Mouse (Mus musculus) ES-Bruce4 (cell line): ENCODE measurements at regions not wholly inside any gene's neighbourhood (a gene's known extent, or its start where the extent isn't known, plus 50 kb on each side); places are given as distances from the start of the nearest gene placed in this dataset.

Experiments
- H3K27ac ChIP-seq: 2 replicates; pipeline ENCODE4 v1.5.1; 2012; ENCODE audit warnings: low read length, inconsistent platforms; ENCODE audit not compliant: insufficient read depth
- H3K27me3 ChIP-seq: 2 replicates; pipeline ENCODE4 v1.6.1; 2012; ENCODE audit warnings: mild to moderate bottlenecking, low read length, inconsistent platforms; ENCODE audit not compliant: control insufficient read depth, poor library complexity, insufficient read depth, severe bottlenecking
- H3K36me3 ChIP-seq: 2 replicates; pipeline ENCODE4 v1.6.1; 2012; ENCODE audit warnings: inconsistent platforms, mild to moderate bottlenecking, low read length, moderate library complexity; ENCODE audit not compliant: control insufficient read depth, poor library complexity, insufficient read depth, severe bottlenecking
- H3K4me1 ChIP-seq: one replicate; pipeline ENCODE4 v1.8.1; 2011; ENCODE audit warnings: low read length; ENCODE audit not compliant: control insufficient read depth, insufficient read depth
- H3K4me3 ChIP-seq: 2 replicates; pipeline ENCODE4 v1.5.1; 2011; ENCODE audit warnings: low read depth, mild to moderate bottlenecking, low read length
- H3K9ac ChIP-seq: 2 replicates; pipeline ENCODE4 v1.6.1; 2012; ENCODE audit warnings: low read depth, mild to moderate bottlenecking, inconsistent platforms; ENCODE audit not compliant: poor library complexity, severe bottlenecking
- H3K9me3 ChIP-seq: replicated peaks from 2 replicates; pipeline ENCODE4 v1.6.1; 2012; ENCODE audit warnings: mild to moderate bottlenecking, low read length, inconsistent platforms; ENCODE audit not compliant: control insufficient read depth, poor library complexity, insufficient read depth, severe bottlenecking
- CTCF ChIP-seq: IDR thresholded peaks from one replicate; pipeline ENCODE4 v1.8.1; 2011; ENCODE audit warnings: low read depth, low read length
- EP300 ChIP-seq: IDR thresholded peaks from 2 replicates; pipeline ENCODE4 v1.6.1; 2011; ENCODE audit warnings: low read depth, low read length; ENCODE audit not compliant: insufficient read depth
- POLR2A ChIP-seq: IDR thresholded peaks from one replicate; pipeline ENCODE4 v1.8.1; 2011; ENCODE audit warnings: low read length; ENCODE audit not compliant: insufficient read depth

DNA sequence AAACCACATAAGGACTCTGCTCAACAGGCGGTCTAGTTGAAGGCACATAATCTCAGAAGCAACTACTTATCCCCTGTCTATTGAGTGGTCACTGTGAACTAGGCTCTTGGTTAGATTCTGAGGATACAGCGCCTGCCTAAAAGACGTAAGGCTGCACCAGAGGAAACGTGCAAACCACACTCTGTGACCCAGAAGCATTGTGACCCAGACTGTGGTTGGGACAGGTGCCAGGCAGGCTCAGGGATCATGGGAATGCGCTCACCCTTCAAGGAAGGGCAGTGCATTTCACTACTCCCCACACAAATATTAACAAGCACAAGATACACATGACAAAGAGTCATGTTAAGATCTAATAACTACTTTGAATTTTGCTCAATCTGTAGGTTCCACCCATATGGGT lies 628.3 kb downstream of the 1700064H15Rik start:
- H3K9me3 ChIP-seq = no peaks in the 10 kb centered on the region
- H3K27me3 ChIP-seq = no peaks in the 10 kb centered on the region
- H3K27ac ChIP-seq = no peak overlapping the region
- no peak overlapping the region for H3K4me3 ChIP-seq
- H3K9ac ChIP-seq = no peak overlapping the region
- TF ChIP-seq EP300 (no peak), POLR2A (no peak), CTCF (no peak)
- H3K4me1 ChIP-seq = no peaks in the 10 kb centered on the region
- no peaks in the 10 kb centered on the region for H3K36me3 ChIP-seq

DNA sequence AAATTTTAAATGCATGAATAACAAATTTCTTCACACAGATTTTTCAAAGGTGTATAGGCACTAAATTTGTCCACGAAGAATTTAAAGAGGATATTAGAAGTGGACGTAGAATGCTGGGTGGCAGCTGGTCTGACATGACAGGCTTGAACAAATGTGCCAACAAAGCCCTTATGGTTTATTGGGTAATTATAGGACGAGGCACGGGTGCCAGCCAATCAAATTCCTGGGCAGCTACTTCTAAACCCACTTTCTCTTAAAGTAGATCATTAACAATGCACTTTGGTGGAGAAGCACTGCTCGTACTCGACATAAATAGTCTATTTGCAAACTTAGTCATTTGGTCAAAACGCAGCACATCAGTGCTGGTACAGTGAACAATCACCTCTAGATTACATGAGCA lies 626.4 kb downstream of the 1700064H15Rik start:
- Histone ChIP-seq H3K27ac (no peak overlapping the region), H3K9ac (no peak overlapping the region), H3K27me3 (no peaks in the 10 kb centered on the region), H3K9me3 (no peaks in the 10 kb centered on the region), H3K4me1 (no peaks in the 10 kb centered on the region), H3K4me3 (no peak overlapping the region), H3K36me3 (no peaks in the 10 kb centered on the region)
- TF ChIP-seq POLR2A (no peak), EP300 (no peak), CTCF (no peak)

DNA sequence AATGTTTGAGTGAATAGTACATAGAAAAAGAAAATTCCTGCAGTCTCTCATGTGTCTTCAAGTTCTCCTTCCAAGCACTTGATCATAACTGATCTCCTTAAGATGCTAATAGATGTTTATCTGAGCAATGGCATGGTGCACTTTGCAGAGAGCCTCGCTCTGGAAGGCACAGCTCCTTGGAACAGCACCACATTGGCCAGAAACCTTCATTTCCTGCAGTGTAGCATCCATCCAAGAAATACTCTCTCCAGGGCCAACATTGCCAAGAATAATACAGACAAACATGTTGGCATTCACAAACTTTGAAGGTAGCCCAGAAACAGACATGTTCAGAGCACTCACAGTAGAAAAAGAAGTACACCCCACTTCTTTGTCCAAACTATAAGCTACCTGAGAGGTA lies 623.7 kb downstream of the 1700064H15Rik start:
- Histone ChIP-seq H3K27ac (no peak overlapping the region), H3K4me3 (no peak overlapping the region), H3K36me3 (no peaks in the 10 kb centered on the region), H3K9ac (no peak overlapping the region), H3K9me3 (no peaks in the 10 kb centered on the region), H3K27me3 (no peaks in the 10 kb centered on the region), H3K4me1 (no peaks in the 10 kb centered on the region)
- TF ChIP-seq EP300 (no peak), POLR2A (no peak), CTCF (no peak)

DNA sequence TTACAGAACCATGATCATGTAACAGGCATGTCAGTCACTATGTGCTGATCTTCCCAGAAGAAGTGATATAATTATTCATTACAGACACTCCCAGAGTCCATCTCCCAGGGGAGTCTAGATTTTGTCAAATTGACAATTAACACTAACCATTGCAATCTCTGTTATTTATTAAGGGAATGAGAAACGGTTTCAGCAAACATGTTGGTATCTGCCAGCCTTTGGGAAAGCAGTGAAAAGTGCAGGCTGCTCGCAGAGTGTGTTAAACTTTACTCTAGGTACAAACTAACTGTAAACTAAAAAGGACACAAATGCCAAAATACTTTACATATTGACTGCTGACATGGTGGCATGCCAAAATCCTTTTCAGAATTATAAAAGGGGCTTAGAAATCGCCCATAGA lies 583.9 kb downstream of the 1700064H15Rik start:
- Histone ChIP-seq H3K4me3 (no peak overlapping the region), H3K27ac (no peak overlapping the region), H3K36me3 (no peaks in the 10 kb centered on the region), H3K4me1 (no peaks in the 10 kb centered on the region), H3K9me3 (no peaks in the 10 kb centered on the region), H3K9ac (no peak overlapping the region), H3K27me3 (no peaks in the 10 kb centered on the region)
- no peak for TF ChIP-seq CTCF
- no peak for TF ChIP-seq POLR2A
- TF ChIP-seq EP300 = no peak

DNA sequence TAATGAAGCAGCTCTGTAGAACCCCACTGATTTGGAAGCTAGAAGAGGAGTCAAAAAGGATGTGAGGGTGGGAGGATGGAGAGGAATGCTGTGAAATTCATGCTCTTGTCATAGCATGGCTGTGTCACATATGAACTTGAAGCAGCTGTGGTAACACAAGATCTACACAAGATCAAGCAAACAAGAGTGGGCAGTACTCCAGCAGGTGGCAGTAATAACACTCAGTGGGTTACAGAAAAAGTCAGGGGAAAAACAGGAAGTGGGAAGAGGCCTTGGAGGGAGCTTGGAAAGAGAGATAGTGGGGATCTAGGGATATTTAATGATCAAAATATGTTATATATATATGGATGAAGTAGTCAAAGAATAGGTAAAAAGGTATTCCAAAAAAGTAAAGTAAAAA lies 582.5 kb downstream of the 1700064H15Rik start:
- Histone ChIP-seq H3K9ac (no peak overlapping the region), H3K9me3 (no peaks in the 10 kb centered on the region), H3K27ac (no peak overlapping the region), H3K4me3 (no peak overlapping the region), H3K4me1 (no peaks in the 10 kb centered on the region), H3K27me3 (no peaks in the 10 kb centered on the region), H3K36me3 (no peaks in the 10 kb centered on the region)
- TF ChIP-seq CTCF (no peak), EP300 (no peak), POLR2A (no peak)

DNA sequence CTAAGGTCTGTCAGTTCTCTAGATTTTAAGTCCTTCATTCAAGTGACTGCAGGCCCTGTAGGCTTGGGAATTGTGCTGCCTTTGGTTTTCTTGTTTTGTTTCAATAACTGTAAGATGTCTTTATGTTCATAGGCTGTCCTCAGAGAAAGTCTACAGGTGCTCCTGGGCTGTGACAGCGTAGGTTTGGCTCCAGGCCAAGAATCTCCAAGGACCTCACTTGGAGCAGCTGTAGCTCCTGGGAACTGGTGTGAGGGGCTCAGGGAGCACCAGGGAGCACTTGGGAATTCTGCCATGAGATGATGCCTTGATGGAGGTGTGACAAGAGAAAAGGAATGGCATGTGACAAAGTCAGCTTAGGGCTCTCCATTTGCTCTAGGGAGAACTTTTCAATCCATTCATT lies 581.9 kb downstream of the 1700064H15Rik start:
- Histone ChIP-seq H3K9ac (no peak overlapping the region), H3K27me3 (no peaks in the 10 kb centered on the region), H3K4me1 (no peaks in the 10 kb centered on the region), H3K27ac (no peak overlapping the region), H3K4me3 (no peak overlapping the region), H3K36me3 (no peaks in the 10 kb centered on the region), H3K9me3 (no peaks in the 10 kb centered on the region)
- TF ChIP-seq EP300 = no peak
- no peak for TF ChIP-seq CTCF
- TF ChIP-seq POLR2A = no peak
